Mouse (Mus musculus): ENCODE measurements around the gene Gm20388.

DNA sequence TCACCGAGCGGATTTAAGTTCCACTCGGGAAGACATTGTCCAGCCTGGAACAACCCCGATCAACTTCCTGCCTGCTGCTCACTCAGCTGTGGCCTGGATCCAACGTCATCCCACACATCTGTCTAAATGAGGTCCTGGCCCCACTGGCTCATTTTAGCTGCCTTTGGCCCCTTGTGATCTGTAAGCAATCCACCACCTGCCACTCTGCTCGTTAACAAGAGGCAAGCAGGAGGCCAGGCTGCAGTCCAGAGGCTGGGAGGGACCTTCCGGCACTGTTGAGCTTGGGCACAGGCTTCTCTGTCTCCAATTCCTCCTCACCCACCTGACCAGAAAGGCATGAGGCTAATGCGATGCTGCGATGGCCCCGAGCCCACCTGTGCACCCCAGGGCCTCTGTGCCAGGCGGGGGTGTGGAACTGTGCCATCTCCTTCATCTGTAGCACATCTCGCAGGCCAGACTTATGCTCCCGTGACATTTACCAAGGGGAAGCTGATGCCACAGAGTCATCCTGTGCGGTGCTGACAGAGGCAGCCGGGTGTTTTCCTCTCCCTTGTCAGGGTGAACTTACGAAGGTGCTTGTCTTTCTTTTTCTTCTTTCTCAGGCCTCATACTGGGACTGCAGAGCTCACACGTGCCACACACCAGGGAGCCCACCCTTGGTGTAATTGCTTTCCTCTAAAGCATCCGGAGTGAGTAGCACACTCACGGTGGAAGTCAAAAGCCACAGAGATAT is 157.5 kb downstream of the Gm20388 start:
- TF ChIP-seq CTCF (IDR thresholded peaks at IDR 0.05; ENCODE audit: low read depth) (no peak), EP300 (IDR thresholded peaks at IDR 0.05; ENCODE audit: low read depth) (no peak)
